Mouse (Mus musculus): ENCODE data around the gene AF067061. TPM values are rescaled to one million over a fixed set of nuclear protein-coding genes. Genes with fewer than 3 reads are reported as not detected.
"Not testable (repeated sequence)": the region's sequence is repeated elsewhere in the genome, so short reads cannot be mapped to it uniquely, and the experiment has no call there.

Gene AF067061
- total RNA-seq (2021): not detected
- long read RNA-seq, experiment 1: 0 reads
- long read RNA-seq, experiment 2: 0 reads

- not testable (repeated sequence) for DNase-seq (ENCODE audit: low spot score in 2 of 2)
These were observed at the start of gene AF067061 for GRCm38 (mm10) chr13:120262870-120263269. Gene AF067061 (plus strand): TSS chr13:120263114.

- DNase-seq (ENCODE audit: low spot score in 2 of 2): not testable (repeated sequence)
These were observed 47.1 kb upstream of the AF067061 start, which contains the start of gene Gm21762 for GRCm38 (mm10) chr13:120215847-120216246. Gene Gm21762 (minus strand): TSS chr13:120215947.

- not testable (repeated sequence) for DNase-seq (ENCODE audit: low spot score in 2 of 2)
These were observed 42.0 kb upstream of the AF067061 start for GRCm38 (mm10) chr13:120220922-120221321.

GRCm38 (mm10) chr13:120223012-120223659, 39.8 kb upstream of the AF067061 start:
- not testable (repeated sequence) for DNase-seq (ENCODE audit: low spot score in 2 of 2)

GRCm38 (mm10) chr13:120231798-120232197, 31.1 kb upstream of the AF067061 start:
- DNase-seq (ENCODE audit: low spot score in 2 of 2): not testable (repeated sequence)

GRCm38 (mm10) chr13:120232447-120233049, 30.4 kb upstream of the AF067061 start:
- DNase-seq (ENCODE audit: low spot score in 2 of 2): not testable (repeated sequence)

GRCm38 (mm10) chr13:120238811-120239210, 24.1 kb upstream of the AF067061 start, which contains the start of gene Gm21731:
Gene Gm21731 (plus strand): TSS chr13:120239111.
- DNase-seq (ENCODE audit: low spot score in 2 of 2): not testable (repeated sequence)

GRCm38 (mm10) chr13:120251208-120251924, 11.5 kb upstream of the AF067061 start:
- DNase-seq (ENCODE audit: low spot score in 2 of 2): not testable (repeated sequence)

- not testable (repeated sequence) for DNase-seq (ENCODE audit: low spot score in 2 of 2)
These were observed 3.9 kb upstream of the AF067061 start for GRCm38 (mm10) chr13:120258817-120259658.

GRCm38 (mm10) chr13:120259718-120260117, 3.2 kb upstream of the AF067061 start:
- DNase-seq (ENCODE audit: low spot score in 2 of 2): not testable (repeated sequence)

- DNase-seq (ENCODE audit: low spot score in 2 of 2): not testable (repeated sequence)
These were observed 14.9 kb downstream of the AF067061 start for GRCm38 (mm10) chr13:120277837-120278236.

- DNase-seq (ENCODE audit: low spot score in 2 of 2): no peak
These were observed 15.9 kb downstream of the AF067061 start for GRCm38 (mm10) chr13:120278784-120279183.

GRCm38 (mm10) chr13:120299324-120299894, 36.5 kb downstream of the AF067061 start:
- no peak for DNase-seq (ENCODE audit: low spot score in 2 of 2)

GRCm38 (mm10) chr13:120299991-120300442, 37.1 kb downstream of the AF067061 start, which contains the start of gene BC147527:
Gene BC147527 (plus strand): TSS chr13:120300392.
- no peak for DNase-seq (ENCODE audit: low spot score in 2 of 2)

GRCm38 (mm10) chr13:120300853-120301252, 37.9 kb downstream of the AF067061 start:
- DNase-seq (ENCODE audit: low spot score in 2 of 2): no peak

GRCm38 (mm10) chr13:120310749-120311148, 47.8 kb downstream of the AF067061 start:
- no peak for DNase-seq (ENCODE audit: low spot score in 2 of 2)

- no peak for DNase-seq (ENCODE audit: low spot score in 2 of 2)
These were observed 50.7 kb downstream of the AF067061 start for GRCm38 (mm10) chr13:120313584-120313983.

All from adrenal gland, postnatal 4 days (tissue).